Mouse (Mus musculus) layer of hippocampus, adult 9-11 months (tissue): ENCODE data around the gene Siglecg.
A peak's percentile ranks its signal among the peaks of the same experiment; 100 is the strongest.
"Not testable (repeated sequence)": the region's sequence is repeated elsewhere in the genome, so short reads cannot be mapped to it uniquely, and the experiment has no call there.

Source experiments
- DNase-seq: peaks from one replicate; pipeline ENCODE4 v3.0.0; 2022

The Siglecg gene

DNA sequence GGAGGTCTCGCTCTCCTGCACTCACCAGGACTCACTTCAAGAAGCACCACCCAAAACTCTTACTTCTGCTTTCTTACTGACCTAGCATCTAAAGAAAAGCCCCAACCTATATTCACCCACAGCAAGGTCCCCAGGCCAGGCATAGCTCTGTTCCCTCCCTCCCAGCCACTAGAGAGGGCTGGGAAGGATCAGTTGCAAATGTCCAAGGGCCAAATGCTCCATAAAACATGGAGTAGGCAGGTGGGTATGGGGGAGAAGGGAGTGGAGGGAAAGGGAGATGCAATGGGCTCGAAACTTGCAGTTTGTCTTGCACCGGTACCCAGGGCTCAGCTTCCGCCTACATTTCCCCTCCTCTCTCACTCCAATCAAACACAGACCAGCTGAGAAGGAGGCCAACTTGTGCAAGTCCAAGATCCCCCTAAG, at the start of gene Siglecg:
Gene Siglecg (plus strand): TSS at position 74 of the 423 bp plus-strand sequence.
- DNase-seq: no peak

DNA sequence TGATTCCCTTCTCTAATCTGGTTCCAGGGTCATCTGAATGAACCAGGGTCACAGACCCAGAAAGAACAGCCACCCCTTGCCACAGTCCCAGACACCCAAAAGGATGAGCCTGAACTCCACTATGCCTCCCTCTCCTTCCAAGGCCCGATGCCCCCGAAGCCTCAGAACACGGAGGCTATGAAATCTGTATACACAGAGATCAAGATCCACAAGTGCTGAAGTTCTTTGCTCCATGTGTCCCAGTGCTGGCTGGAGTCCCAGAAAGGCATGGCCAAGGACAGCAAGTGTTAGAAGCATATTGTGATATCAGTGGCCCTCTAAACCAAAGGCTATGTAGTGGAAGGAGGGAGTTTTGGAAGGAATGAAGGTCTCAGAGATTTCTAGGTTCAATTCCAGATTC, 49.4 kb upstream of the Siglecg start:
- no peak for DNase-seq

DNA sequence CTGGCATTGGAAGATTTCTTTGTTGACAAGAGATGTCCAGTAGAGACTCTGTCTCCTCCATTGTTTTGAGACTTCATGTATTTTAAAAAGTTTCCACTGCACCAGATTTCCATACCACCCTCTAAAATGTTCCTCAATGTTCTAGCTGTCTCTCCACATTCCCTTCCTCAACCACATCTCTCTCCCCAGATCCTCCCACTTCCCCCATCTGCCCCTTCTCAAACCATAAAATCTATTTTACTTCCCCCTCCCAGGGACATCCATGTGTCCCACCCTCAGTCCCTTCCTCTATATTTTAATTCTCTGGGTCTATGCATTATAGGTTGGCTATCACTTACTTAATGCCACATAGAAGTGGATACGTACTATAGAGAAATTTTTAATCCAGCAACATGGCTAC, 46.6 kb upstream of the Siglecg start:
- DNase-seq: no peak

DNA sequence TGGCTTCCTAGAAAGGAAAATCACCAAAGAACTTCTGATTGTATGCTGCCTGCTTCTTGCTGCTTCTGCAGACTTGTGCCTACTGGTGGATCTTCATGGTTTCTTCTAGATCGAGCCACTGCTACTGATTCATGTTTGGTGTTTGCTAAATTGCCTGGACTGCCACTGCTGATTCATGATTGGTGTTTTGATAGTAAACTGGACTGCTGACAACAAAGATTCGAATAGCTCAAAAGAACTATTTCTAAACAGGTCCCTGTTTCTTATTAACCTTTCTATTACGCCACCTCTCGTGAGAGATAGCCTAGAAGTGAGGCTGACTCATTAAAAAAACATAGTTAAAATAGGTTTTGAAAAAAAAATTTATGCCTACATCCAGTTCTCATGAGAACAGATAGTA, 46.0 kb upstream of the Siglecg start:
- no peak for DNase-seq

DNA sequence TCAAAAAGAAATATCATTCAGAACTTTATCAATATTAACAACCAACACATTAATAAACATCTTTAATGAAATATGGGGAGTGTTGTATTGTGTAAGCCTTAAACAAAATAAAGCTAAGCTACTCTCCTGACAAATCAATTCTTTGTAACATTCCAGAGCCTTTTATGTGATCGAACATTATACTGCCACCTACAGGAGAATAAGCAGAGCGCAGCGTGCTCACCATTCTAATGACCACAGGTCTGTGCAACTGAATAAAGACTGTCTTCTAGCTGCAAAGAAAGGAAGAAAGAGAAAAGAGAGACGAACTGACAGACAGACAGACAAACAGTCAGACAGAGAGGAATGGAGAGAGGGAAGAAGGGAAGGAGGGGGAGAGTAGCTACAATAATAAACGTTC, 29.8 kb upstream of the Siglecg start:
- peak; percentile 12 for DNase-seq

DNA sequence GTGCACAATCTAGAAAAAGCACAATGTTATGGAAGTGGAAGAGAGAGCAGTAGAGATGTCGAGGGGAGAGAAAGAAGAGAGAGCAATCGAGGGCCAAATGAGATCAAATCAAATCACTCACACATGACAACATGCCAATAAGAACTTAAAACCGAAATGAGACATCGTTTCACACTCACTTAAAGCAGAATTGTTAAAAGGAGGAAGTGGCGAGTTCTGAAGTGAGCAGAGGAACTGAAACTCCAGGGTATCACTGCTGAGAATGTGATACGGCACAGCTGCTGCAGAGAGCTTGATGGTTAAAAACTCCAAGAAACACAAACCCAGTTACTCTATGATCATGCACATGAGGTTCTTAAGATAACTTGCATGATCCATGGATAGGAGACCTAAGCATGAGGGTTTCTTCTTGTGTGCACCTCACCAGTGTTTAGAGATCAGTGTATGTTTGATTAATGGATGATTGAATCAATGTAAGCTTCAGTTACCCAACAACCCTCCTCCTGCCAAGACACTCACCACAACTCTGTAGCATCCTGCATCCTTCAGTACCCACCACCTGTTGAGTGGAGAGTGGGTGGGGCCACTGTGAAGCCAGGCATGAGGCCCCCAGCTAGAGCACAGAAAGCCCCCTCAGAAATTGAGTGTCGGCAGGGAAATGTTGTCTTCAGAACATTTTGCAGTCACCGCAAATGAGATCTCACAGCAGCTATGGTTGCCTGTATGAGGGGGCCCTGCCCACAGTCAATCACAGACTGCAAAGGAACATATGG, 15.5 kb upstream of the Siglecg start:
- DNase-seq: peak; percentile 6

DNA sequence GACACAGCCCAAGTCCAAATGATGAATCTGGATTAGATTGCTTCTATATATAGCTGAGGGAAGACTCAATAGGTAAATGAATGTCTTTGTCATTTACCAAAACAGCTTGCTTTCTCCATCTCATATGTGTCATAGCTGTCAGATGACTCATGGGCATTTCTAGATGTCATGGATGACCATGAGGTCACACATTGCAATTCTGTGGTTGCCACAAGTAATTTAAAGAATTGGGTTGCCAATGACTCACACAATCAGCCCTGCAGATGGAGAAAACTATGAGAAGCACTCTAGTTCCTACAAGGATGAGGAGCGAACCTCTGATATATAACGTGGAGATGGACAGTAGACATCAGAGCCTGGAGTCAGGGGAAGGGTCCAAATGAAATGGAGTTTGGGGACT, 8.5 kb upstream of the Siglecg start:
- DNase-seq: no peak

DNA sequence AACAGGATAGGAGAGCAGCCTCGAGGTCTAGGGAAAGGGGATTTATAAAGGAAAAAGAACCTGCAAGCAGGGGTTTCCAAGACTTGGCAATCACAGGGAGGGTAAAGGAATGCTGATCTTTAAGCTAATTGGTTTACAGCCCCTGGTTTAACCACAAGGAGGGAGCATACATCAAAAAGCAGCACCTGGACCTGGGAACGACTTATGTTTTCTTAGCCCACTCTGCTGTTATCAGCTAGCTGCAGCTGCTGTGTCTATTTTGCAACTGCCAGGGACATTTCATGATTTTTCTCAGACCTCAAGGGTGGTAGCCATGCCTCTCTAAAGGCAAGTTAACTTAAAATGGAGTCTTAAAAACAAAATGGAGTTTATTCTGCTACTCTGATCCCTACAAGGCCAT, 5.3 kb upstream of the Siglecg start:
- DNase-seq: no peak

DNA sequence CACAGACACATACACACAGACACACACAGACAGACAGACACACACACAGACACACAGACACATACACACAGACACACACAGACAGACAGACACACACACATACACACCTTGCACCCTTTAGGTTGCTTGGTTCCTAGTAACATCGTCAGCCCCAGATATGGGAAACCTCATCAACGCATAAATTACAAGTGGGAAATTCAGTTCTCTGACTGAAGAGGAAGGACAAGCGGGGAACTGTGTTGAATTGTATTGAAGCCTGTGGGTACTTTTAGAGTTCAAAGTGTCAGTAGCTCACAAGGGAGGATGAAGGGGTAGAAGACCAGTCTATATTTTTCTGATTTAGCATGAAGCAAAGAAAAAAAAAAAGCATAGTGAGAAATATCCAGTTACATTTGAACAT, 431 bp upstream of the Siglecg start:
- DNase-seq: no peak

DNA sequence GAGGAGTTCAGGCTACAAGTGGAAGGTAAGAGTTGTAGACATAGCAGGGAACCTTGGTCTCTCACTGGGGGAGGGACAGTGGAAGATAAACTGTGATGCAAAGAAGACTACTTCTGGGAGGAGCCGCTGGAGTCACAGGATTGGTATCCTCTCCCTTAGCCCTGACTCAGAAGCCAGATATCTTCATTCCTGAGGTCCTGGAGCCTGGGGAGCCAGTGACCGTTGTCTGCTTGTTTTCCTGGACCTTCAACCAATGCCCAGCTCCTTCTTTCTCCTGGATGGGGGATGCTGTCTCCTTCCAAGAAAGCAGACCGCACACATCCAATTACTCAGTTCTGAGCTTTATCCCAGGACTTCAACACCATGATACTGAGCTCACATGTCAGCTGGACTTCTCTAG, 1.1 kb downstream of the Siglecg start:
- DNase-seq: no peak

DNA sequence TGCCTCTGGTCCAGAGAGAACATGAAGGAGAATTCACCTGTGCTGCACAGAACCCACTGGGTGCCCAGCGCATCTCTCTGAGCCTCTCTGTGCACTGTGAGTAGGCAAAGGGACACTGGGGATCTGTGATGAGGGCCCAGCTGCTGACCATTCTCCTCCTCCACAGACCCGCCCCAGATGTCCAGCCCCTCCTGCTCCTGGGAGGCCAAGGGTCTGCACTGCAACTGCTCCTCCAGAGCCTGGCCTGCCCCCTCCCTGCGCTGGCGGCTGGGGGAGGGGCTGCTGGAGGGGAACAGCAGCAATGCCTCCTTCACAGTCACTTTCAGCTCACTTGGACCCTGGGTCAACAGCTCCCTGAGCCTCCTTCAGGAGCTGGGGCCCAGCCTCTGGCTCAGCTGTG, 3.7 kb downstream of the Siglecg start:
- not testable (repeated sequence) for DNase-seq

DNA sequence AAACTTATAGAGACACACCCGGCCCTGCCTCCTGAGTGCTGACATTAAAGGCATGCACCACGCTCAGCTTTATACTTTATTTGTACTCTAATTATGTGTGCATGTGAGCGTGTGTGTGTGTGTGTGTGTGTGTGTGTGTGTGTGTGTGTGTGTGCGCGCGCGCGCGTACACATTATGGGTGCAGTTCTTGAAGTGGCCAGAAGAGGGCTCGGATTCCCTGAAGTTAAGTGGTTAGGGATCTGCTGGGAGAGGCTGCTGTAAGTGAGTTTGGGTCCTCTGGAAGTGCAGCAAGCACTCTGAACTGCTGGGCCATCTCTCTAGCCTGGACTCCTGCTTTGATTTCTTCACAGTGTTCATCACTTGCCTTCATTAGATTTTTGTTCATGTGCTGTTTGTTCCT, 9.3 kb downstream of the Siglecg start:
- no peak for DNase-seq

DNA sequence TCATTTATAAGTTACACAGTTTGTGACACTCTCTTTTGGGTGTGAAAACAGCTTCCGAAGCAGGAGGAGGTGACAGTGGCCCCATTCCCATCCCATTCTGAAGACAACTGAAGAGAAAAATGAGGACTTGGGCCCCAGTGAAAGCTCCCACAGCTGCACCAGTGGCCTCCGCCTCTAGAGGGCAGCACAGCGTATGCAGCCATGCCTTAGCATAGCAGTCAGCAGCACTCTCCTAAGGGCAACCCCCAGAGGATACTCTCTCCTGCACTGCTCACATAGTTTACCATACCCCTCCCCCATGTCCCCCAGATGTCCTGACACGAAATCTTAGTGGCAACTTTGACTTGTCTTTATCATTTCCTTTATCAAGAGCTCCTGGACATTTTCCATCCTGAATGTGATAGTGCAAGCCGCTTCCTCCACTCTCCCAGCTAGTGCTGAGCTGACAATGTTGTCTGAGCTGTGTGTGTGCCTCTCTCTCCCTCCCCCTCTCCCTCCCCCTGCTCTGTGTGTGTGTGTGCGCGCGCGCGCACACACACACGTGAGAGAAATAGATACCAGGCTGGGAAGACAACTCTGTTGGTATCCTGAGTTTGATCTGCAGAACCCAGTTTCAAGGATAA, 15.1 kb downstream of the Siglecg start:
- peak; percentile 61 for DNase-seq

DNA sequence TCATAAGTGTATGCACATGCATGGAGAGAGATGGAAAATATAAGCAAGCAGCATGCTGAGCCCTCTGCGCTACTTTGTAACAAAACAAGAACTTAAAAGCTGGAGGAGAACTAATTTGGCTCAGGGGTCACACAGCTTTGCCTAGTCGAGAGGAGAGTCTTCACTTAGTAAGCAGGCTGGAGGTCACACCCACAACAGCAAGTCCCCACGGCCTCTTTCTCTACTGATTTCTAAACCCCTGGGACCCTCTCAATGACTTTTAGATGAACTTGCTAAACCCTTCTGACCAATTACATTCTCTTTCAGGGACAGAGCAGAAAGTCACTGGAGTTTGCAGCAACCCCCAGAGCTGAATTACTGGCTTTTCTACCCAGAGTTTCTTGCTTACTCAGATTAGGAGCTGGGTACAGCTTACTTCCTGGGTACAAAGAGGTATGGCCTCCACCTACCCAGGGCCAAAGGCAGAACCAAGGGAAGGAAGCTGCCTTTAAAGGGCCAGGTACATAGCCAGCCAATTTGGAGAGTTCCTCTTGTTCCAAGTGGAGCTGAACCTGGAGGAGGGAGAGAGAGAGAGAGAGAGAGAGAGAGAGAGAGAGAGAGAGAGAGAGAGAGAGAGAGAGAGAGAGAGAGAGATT, 16.1 kb downstream of the Siglecg start:
- no peak for DNase-seq

DNA sequence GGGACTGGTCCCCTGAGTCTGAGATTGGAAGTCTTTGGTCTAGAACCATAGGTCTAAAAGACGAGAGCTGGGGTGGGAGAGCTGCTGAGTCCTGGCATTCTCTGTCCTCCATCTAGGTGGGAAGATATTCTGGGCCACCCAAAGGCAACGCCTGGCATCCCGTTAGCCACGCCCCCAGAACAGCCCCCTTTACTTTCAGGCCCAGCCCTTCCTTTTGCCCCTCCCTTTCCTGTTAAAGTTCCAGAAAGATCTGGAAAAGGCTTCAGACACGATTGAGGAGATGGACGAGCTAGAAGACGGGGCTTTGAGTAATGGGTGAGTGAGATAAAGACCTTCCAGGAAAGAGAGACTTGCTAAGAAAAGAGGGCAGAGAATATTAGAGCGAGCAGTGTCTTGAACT, 19.4 kb downstream of the Siglecg start, which contains the start of gene Lim2:
Gene Lim2 (plus strand): TSS at position 265 of the 400 bp plus-strand sequence.
- DNase-seq: no peak

DNA sequence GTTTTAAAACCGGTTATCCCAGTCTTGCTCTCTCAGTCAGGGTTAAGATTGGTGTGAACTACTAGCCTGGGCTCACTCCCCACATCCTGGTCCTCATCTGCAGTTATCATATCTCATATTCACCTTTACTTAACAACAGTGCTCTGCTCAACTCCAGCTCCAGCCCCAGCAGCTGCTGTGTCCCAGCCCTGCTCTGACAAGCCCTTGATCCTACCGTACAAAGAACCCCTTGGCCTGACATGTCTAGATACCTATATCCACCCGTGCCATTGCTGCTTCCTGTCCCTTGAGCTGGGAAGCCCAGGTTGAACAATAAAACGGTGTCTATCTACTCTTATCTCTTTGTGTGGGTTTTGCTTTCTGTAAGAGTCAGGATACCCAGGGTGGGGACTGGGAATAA, 21.5 kb downstream of the Siglecg start:
- DNase-seq: no peak

DNA sequence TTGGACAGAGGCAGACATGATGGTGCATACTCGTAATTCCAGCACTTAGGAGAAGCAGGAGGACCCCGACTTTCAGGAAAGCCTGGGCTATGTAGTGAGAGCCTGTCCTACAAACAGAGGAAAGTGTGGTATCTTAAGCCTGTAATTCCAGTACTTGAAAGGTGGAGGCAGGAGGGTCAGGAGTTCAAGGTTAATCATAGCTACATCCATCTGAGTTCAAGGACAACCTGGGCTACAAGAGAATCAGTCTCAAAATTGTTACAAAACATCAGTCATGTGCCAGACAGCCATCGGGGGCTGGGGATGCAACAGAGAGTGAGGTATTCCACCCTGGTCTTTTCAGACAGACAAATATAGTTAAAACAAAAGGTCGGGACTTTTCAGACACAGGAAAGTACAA, 24.9 kb downstream of the Siglecg start:
- no peak for DNase-seq

DNA sequence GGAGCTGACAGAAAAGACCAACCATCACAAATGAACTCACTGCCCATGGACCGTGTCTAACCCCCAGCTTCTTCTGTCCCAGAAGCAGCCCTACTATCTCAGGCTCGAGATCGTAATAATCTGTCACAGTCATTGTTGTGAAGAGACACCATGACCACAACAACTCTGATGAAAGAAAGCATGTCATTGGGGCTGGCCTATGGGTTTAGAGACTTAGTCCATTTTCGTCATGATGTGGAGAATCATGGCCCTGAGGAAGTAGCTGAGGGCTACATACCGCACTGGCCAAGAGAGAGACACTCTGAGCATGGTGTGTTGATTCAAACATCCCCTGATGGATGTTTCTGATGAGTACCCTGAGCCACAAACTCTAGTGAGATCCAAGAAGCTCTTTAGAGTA, 26.7 kb downstream of the Siglecg start:
- no peak for DNase-seq

DNA sequence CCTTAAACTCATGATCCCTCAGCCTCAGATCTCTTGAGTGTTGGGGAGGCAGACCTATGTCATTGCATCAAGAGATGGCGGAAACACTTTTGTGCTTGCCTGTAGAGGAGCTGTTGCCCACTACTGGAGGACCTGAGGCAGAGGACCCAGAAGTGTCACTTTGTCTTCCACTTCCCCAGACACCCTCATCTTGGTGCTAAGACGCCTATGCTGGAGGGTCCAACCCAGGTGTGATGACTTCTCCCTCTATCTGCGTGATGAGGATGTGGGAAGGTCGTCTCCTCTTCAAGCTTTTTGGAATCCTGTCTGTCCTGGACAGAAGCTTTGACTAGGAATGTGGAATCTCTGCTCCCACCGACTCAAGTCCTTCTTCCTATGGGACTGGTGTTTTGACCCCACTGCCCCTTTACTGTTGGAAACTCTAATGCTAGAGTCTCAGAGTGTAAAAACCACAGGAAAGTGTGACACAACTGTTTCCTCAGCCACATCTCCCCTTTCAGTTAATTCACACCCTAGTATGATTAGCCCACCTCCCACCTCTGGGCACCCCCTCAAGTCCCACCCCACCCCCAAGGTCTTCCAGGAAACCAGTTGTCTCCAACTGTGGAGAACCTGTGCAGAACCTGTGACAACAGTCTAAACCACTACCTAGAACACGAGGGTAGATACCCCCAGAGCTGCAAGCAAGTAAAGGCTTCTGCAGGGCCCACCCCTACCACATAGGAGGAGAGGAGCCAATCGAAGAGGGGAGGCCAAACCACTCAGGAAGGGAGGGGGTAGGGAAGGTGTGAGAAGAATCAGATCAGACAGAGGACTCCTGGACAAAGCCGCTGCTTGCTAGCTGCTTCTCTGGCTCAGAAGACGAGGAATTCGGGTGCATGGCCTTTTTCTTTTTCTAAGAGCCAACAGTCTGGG, 28.6 kb downstream of the Siglecg start, which contains the start of gene Nkg7:
Gene Nkg7 (plus strand): TSS at position 733 of the 915 bp plus-strand sequence.
- DNase-seq: no peak

DNA sequence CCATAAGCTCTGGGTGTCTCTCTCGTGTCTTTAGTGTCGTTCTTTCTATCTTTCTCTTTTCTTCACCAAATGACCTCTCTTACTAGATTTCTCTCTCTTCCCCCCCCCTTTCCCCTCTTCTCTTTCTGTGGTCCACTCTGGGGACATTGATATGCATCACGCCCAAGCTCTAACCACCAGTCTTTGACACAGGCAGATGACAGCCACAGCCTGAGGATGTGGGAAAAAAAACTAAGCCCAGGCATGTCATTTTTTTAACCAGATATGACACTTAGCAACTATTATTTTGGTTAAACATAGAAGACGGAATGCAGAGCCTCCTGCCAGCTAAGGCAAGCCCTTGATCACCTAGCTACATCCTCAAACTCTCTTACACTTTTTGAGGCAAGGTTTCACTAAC, 30.6 kb downstream of the Siglecg start:
- no peak for DNase-seq

DNA sequence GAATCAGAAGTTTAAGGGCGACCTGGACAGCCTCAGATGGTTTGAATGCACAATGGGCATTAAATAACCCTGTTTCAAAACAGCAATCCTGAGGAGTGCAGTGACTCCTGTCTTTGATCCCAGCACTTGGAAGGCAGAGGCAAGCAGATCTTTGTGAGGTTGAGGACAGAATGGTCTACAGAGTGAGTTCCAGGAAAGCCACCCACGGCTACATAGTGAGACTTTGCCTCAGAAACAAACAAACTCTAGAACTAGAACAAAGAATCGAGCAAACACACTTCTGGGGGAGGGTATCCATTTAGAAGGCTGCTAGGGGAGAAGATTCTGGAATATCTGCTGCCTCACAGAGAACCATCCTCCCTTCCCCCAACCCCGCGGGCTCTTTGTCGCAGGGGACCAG, 32.5 kb downstream of the Siglecg start, which contains the start of gene Cldnd2:
Gene Cldnd2 (plus strand): TSS at position 301 of the 400 bp plus-strand sequence.
- no peak for DNase-seq

DNA sequence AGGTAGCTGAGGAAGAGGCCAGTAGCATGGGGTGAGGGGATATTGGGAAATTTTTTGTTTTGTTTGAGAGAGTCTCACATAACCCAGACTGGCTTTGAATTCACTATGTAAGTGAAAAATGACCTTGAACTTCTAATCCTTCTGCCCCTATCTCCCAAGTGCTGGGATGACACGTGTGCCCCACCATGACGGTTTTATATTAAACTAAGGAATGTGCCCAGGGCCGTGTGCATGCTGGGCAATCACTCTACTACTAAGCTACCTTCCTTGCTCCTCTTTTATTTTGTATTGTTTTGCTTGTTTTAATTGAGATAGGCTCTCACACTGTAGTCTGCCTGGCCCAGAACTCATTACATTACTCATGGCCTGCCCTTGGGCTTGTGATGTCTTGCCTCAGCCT, 33.1 kb downstream of the Siglecg start:
- DNase-seq: no peak

DNA sequence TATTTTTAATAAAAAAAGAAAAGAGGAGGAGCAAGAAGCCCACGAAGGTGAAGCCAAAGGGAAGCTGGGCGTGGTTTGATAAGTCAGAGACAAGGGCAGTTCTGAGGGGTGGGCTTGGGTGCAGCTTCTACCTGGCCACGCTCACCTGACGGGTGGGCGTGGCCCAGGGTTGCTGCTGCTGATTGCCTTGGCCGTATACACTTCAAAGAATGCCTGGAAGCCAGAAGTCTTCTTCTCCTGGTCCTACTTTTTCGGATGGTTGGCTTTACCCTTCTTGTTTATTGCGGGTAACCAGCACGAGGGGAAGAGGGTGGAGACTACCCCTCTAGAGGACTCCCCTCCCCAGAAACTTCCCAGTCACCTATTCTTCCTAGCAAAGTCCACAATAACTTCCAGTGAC, 34.7 kb downstream of the Siglecg start:
- DNase-seq: no peak
